Mouse (Mus musculus): ENCODE results near the gene Itga4. TPM values are rescaled to one million over a fixed set of nuclear protein-coding genes. Genes with fewer than 3 reads are reported as not detected.

Gene Itga4
- polyA plus RNA-seq, 1 experiment, result 1.5 TPM

GRCm38 (mm10) chr2:79352100-79352802, 97.0 kb downstream of the Itga4 start:
- DNase-seq (ENCODE audit: low read depth), result no peak

- no peak for DNase-seq (ENCODE audit: low read depth)
Measured at GRCm38 (mm10) chr2:79354773-79355172, 99.5 kb downstream of the Itga4 start.

GRCm38 (mm10) chr2:79357835-79358234, 102.6 kb downstream of the Itga4 start:
- no peak for DNase-seq (ENCODE audit: low read depth)

GRCm38 (mm10) chr2:79362029-79362428, 106.8 kb downstream of the Itga4 start:
- DNase-seq (ENCODE audit: low read depth), result no peak

- no peak for DNase-seq (ENCODE audit: low read depth)
Measured at GRCm38 (mm10) chr2:79363920-79364319, 108.7 kb downstream of the Itga4 start.

GRCm38 (mm10) chr2:79367451-79368450, 112.5 kb downstream of the Itga4 start:
- no peak for DNase-seq (ENCODE audit: low read depth)

- no peak for DNase-seq (ENCODE audit: low read depth)
Measured at GRCm38 (mm10) chr2:79368661-79369060, 113.4 kb downstream of the Itga4 start.

- no peak for DNase-seq (ENCODE audit: low read depth)
Measured at GRCm38 (mm10) chr2:79369061-79369524, 113.9 kb downstream of the Itga4 start.

GRCm38 (mm10) chr2:79369905-79370304, 114.7 kb downstream of the Itga4 start:
- DNase-seq (ENCODE audit: low read depth), result no peak

GRCm38 (mm10) chr2:79370711-79371312, 115.6 kb downstream of the Itga4 start:
- DNase-seq (ENCODE audit: low read depth), result no peak

GRCm38 (mm10) chr2:79371326-79372153, 116.3 kb downstream of the Itga4 start:
- DNase-seq (ENCODE audit: low read depth), result no peak

GRCm38 (mm10) chr2:79372154-79372467, 116.9 kb downstream of the Itga4 start:
- DNase-seq (ENCODE audit: low read depth), result no peak

- no peak for DNase-seq (ENCODE audit: low read depth)
Measured at GRCm38 (mm10) chr2:79372486-79373200, 117.4 kb downstream of the Itga4 start.

- no peak for DNase-seq (ENCODE audit: low read depth)
Measured at GRCm38 (mm10) chr2:79378346-79379086, 123.3 kb downstream of the Itga4 start.

GRCm38 (mm10) chr2:79379087-79380041, 124.1 kb downstream of the Itga4 start:
- DNase-seq (ENCODE audit: low read depth), result no peak

Data from gonadal fat pad, adult 2 months (tissue).